Comparison of ENCODE assay signal across 23 mouse cellular contexts in genomic region chr7:91548796-91549195, GRCm38 (mm10).
DNase-seq lines count a peak whose midpoint lies in the region; ATAC-seq and TF ChIP-seq lines count a peak whose summit lies in the region.
"Had no signal": no experiment of that assay in that cellular context is flagged by ENCODE, and none has a peak within 500 bp of the region (broad histone marks: within the 10 kb centered on the region; RNA-seq: fewer than 3 reads in every experiment).

No protein-coding gene starts in this region.

- no peaks in the 10 kb centered on the region for H3K79me2 ChIP-seq in liver, adult 2 months (ENCODE audit: control insufficient read depth, insufficient read depth, low read length)

- no peaks in the 10 kb centered on the region for H3K4me1 ChIP-seq in liver, adult 2 months (ENCODE audit: control insufficient read depth, insufficient read depth, low read length)
- no peaks in the 10 kb centered on the region for H3K4me1 ChIP-seq in liver, postnatal 0 days (ENCODE audit: insufficient read depth)
- H3K4me1 ChIP-seq: forebrain, embryonic 10.5 days; heart, embryonic 15.5 days; limb, embryonic 13.5 days; lung, embryonic 15.5 days had no signal

- H3K36me3 ChIP-seq in liver, adult 2 months (ENCODE audit: control insufficient read depth, insufficient read depth, low read length), result no peaks in the 10 kb centered on the region
- H3K36me3 ChIP-seq in liver, postnatal 0 days (replicated peaks; ENCODE audit: insufficient read depth, low read length), result no peaks in the 10 kb centered on the region
- H3K36me3 ChIP-seq: forebrain, embryonic 10.5 days; heart, embryonic 15.5 days; limb, embryonic 13.5 days; lung, embryonic 15.5 days had no signal

- no peaks in the 10 kb centered on the region for H3K27me3 ChIP-seq in liver, adult 2 months (ENCODE audit: control insufficient read depth, insufficient read depth, low read length)
- no peaks in the 10 kb centered on the region for H3K27me3 ChIP-seq in liver, postnatal 0 days (ENCODE audit: insufficient read depth, low read length)
- H3K27me3 ChIP-seq: heart, embryonic 15.5 days; lung, embryonic 15.5 days had no signal

- TF ChIP-seq POLR2A in liver, adult 2 months (IDR thresholded peaks at IDR 0.05; ENCODE audit: extremely low read depth, insufficient read depth, low read length), result no peak

- no peaks in the 10 kb centered on the region for H3K9me3 ChIP-seq in liver, postnatal 0 days (ENCODE audit: low read length)
- H3K9me3 ChIP-seq: forebrain, embryonic 10.5 days; heart, embryonic 15.5 days; limb, embryonic 13.5 days; lung, embryonic 15.5 days had no signal

- peak; percentile 9 for DNase-seq in liver, adult 2 months (ENCODE audit: extremely low read depth, low read depth, low spot score)
- no peak for DNase-seq in liver, postnatal 0 days
- DNase-seq in adipocyte (ENCODE audit: low spot score), result peak; percentile 10
- DNase-seq in brain, adult 2 months (ENCODE audit: low read depth, low spot score), result peak; percentile 44
- DNase-seq in left cerebral cortex, postnatal 36 days (ENCODE audit: low spot score in 2 of 2), result no peak
- DNase-seq in gastrocnemius, adult 2 months, result no peak
- DNase-seq: cerebellum, adult 11-12 months; cerebellum, postnatal 10 days; heart, postnatal 36 days; kidney, postnatal 25 days; lung, postnatal 36 days; thymus, adult 2 months; thymus, postnatal 4 days had no signal

- TF ChIP-seq EP300 in liver, postnatal 0 days (IDR thresholded peaks at IDR 0.05; ENCODE audit: low read depth), result no peak

- 42% methylated on average over 1 of the region's 1 CpGs for WGBS in liver, adult 2 months
- 21% methylated on average over 1 of the region's 1 CpGs for WGBS in liver, postnatal 0 days (ENCODE audit: insufficient replicate concordance)

- H3K4me3 ChIP-seq in liver, adult 2 months (ENCODE audit: insufficient read depth, low read depth, low read length), result no peak overlapping the region
- no peak overlapping the region for H3K4me3 ChIP-seq in liver, postnatal 0 days (ENCODE audit: low read depth, low read length)
- no peak overlapping the region for H3K4me3 ChIP-seq in gastrocnemius, adult 2 months
- H3K4me3 ChIP-seq: forebrain, embryonic 10.5 days; heart, embryonic 15.5 days; limb, embryonic 13.5 days; lung, embryonic 15.5 days had no signal

- no peak overlapping the region for H3K27ac ChIP-seq in liver, adult 2 months (replicated peaks; ENCODE audit: insufficient read depth, low read depth, low read length)
- no peak overlapping the region for H3K27ac ChIP-seq in liver, postnatal 0 days (ENCODE audit: low read depth)
- no peak overlapping the region for H3K27ac ChIP-seq in gastrocnemius, adult 2 months
- H3K27ac ChIP-seq: forebrain, embryonic 10.5 days; heart, embryonic 15.5 days; hindbrain, postnatal 0 days; limb, embryonic 13.5 days; lung, embryonic 15.5 days; stomach, postnatal 0 days had no signal

- intact Hi-C loops in left cerebral cortex, postnatal 36 days (cut with DNase I), result loop anchor here (1.0 kb wide), 1 partner anchor 81 kb away; no protein-coding TSS in a partner anchor
- intact Hi-C loops in gastrocnemius, adult 2 months (cut with DNase I), result no loop called here

- no peak overlapping the region for H3K9ac ChIP-seq in liver, adult 2 months (ENCODE audit: low read depth, low read length)
- no peak overlapping the region for H3K9ac ChIP-seq in liver, postnatal 0 days (replicated peaks)
- H3K9ac ChIP-seq: heart, embryonic 15.5 days; limb, embryonic 13.5 days; lung, embryonic 15.5 days had no signal

- no peak overlapping the region for H3K4me2 ChIP-seq in liver, postnatal 0 days (ENCODE audit: low read depth, low read length)
- H3K4me2 ChIP-seq: heart, embryonic 15.5 days; limb, embryonic 13.5 days; lung, embryonic 15.5 days; midbrain, embryonic 11.5 days had no signal

- ATAC-seq in liver, postnatal 0 days, result no peak
- peak; percentile 65 for ATAC-seq in megakaryocyte progenitor cell, adult 5-6 weeks (replicated peaks; ENCODE audit: poor library complexity)
- ATAC-seq: forebrain, embryonic 16.5 days; hindbrain, postnatal 0 days; intestine, embryonic 16.5 days had no signal

- no peak for TF ChIP-seq CTCF in liver, adult 2 months (IDR thresholded peaks at IDR 0.05; ENCODE audit: low read depth, low read length)
- no peak for TF ChIP-seq CTCF in liver, postnatal 0 days (IDR thresholded peaks at IDR 0.05; ENCODE audit: low read depth)
- no peak for TF ChIP-seq CTCF in gastrocnemius, adult 2 months (IDR thresholded peaks at IDR 0.05)

Comparison
In these comparisons a context has a peak if more than half of its experiments do, and no peak if none do; other contexts are left out.
1. DNase-seq: peak in liver, adult 2 months (single experiment), adipocyte (single experiment) and brain, adult 2 months (single experiment); none in liver, postnatal 0 days (single experiment), left cerebral cortex, postnatal 36 days (0 of 2) and gastrocnemius, adult 2 months (single experiment).